Mouse (Mus musculus) forebrain, embryonic 14.5 days (tissue): ENCODE results near the gene Slc24a1. TPM values are rescaled to one million over a fixed set of nuclear protein-coding genes. Genes with fewer than 3 reads are reported as not detected.

Experiments used
- ATAC-seq: fragments of 200-750 bp; cut with Nextera tagmentation; 2 replicates; pipeline ENCODE4 v1.8.0; 2017; ENCODE audit warnings: mild to moderate bottlenecking, moderate library complexity
- DNase-seq: peaks from one replicate; pipeline ENCODE4 v3.0.0-alpha.2; 2015; ENCODE audit warnings: low spot score
- H3K27ac ChIP-seq: fragments of 300-500 bp; sonication (generic); 2 replicates; pipeline ENCODE4 v1.5.1; 2014; ENCODE audit warnings: low read depth, mild to moderate bottlenecking, control low read depth, low read length, moderate library complexity
- H3K27me3 ChIP-seq: fragments of 300-500 bp; sonication (generic); replicated peaks from 2 replicates; pipeline ENCODE4 v1.6.1; 2014; ENCODE audit warnings: low read length, control low read depth, mixed read lengths; ENCODE audit not compliant: control insufficient read depth, insufficient read depth
- H3K36me3 ChIP-seq: fragments of 300-500 bp; sonication (generic); 2 replicates; pipeline ENCODE4 v1.6.1; 2014; ENCODE audit warnings: low read length, control low read depth; ENCODE audit not compliant: control insufficient read depth, insufficient read depth
- H3K4me1 ChIP-seq: fragments of 300-500 bp; sonication (generic); 2 replicates; pipeline ENCODE4 v1.6.1; 2014; ENCODE audit warnings: antibody characterized with exemption, low read length, control low read depth; ENCODE audit not compliant: control insufficient read depth, insufficient read depth
- H3K4me2 ChIP-seq: fragments of 300-500 bp; sonication (generic); 2 replicates; pipeline ENCODE4 v1.6.1; 2014; ENCODE audit warnings: mild to moderate bottlenecking, control low read depth, low read length
- H3K4me3 ChIP-seq: fragments of 300-500 bp; sonication (generic); 2 replicates; pipeline ENCODE4 v1.5.1; 2014; ENCODE audit warnings: low read depth, low read length, control low read depth
- H3K9ac ChIP-seq: fragments of 300-500 bp; sonication (generic); 2 replicates; pipeline ENCODE4 v1.6.1; 2014; ENCODE audit warnings: mild to moderate bottlenecking, low read length, control low read depth, moderate library complexity
- H3K9me3 ChIP-seq: fragments of 300-500 bp; sonication (generic); replicated peaks from 2 replicates; pipeline ENCODE4 v1.6.1; 2016; ENCODE audit warnings: low read length, control low read depth, mixed read lengths; ENCODE audit not compliant: control insufficient read depth
- WGBS: fragments of 180-500 bp; shearing (Covaris S2); extraction: QIAGEN DNeasy Blood & Tissue Kit; methylation state at CpG from one replicate; pipeline ENCODE4 v1.1.7; 2014; 5-methylcytosine and 5-hydroxymethylcytosine counted together
- polyA plus RNA-seq: library from polyadenylated mRNA; unstranded; fragments of >200 nt; fragmentation: Nextera tagmentation; extraction: Ambion mirVana; gene quantifications from 2 replicates; pipeline ENCODE4 v1.2.1, GENCODE M21; 2014

The Slc24a1 gene
- polyA plus RNA-seq, 1 experiment from 2014 or later = 0.03 TPM

GRCm38 (mm10) chr9:64960978-64961320 lies 9.5 kb upstream of the Slc24a1 start:
- Histone ChIP-seq H3K4me1 (peaks cover 8% of the 10 kb centered on the region), H3K36me3 (peaks cover 24% of the 10 kb centered on the region), H3K27me3 (no peaks in the 10 kb centered on the region), H3K27ac (peak overlapping the region; percentile 77), H3K9me3 (no peaks in the 10 kb centered on the region), H3K9ac (peak overlapping the region; percentile 83), H3K4me3 (peak overlapping the region; percentile 61), H3K4me2 (peak overlapping the region; percentile 66)
- DNase-seq = no peak
- WGBS = 0% methylated on average over 10 of the region's 17 CpGs
- peak; percentile 81 for ATAC-seq

GRCm38 (mm10) chr9:64960117-64960977 lies 8.9 kb upstream of the Slc24a1 start, which contains the start of gene Ints14:
Gene Ints14 (plus strand): TSS chr9:64960905.
- peak within 1 kb of the TSS; percentile 83 for H3K9ac ChIP-seq
- 5% methylated on average over 29 of the region's 29 CpGs for WGBS

DNA sequence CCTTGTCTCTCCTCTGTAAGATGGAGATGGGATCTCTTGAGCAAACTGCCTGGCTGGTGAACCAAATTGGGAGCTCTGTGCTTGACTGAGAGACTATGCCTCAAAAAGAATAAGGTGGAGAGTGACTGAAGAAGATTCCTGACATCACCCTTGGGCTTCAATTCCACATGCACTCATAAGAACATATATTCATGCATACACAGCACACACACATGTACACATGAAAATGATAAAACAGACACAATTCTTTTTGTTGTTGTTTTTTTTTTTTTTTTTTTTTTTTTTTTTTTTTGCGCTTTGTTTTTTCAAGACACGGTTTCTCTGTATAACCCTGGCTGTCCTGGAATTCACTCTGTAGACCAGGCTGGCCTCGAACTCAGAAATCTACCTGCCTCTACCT lies 5.9 kb upstream of the Slc24a1 start:
- Histone ChIP-seq H3K27me3 (no peaks in the 10 kb centered on the region), H3K4me2 (no peak overlapping the region), H3K27ac (no peak overlapping the region), H3K9ac (no peak overlapping the region), H3K4me3 (no peak overlapping the region), H3K4me1 (peaks cover 8% of the 10 kb centered on the region), H3K9me3 (no peaks in the 10 kb centered on the region), H3K36me3 (no peaks in the 10 kb centered on the region)
- DNase-seq (no peak), ATAC-seq (no peak)
- WGBS = 92% methylated on average over 3 of the region's 3 CpGs

More at GRCm38 (mm10) chr9:64960117-64960977, 8.9 kb upstream of the Slc24a1 start, which contains the start of gene Ints14:
- Histone ChIP-seq H3K27ac (peak within 1 kb of the TSS; percentile 77), H3K4me2 (peak within 1 kb of the TSS; percentile 66), H3K9me3 (no peaks in the 10 kb centered on the region), H3K27me3 (no peaks in the 10 kb centered on the region), H3K4me3 (peak within 1 kb of the TSS; percentile 61), H3K36me3 (peaks cover 18% of the 10 kb centered on the region), H3K4me1 (peaks cover 8% of the 10 kb centered on the region)
- ATAC-seq (peak; percentile 98), DNase-seq (peak; percentile 97)

GRCm38 (mm10) chr9:64956337-64956736 lies 4.9 kb upstream of the Slc24a1 start:
- DNase-seq (no peak), ATAC-seq (no peak)
- Histone ChIP-seq H3K9ac (no peak overlapping the region), H3K27me3 (no peaks in the 10 kb centered on the region), H3K4me3 (no peak overlapping the region), H3K9me3 (no peaks in the 10 kb centered on the region), H3K4me2 (peak overlapping the region; percentile 23; the same call in 1 of the 2 replicates), H3K27ac (no peak overlapping the region), H3K4me1 (peaks cover 2% of the 10 kb centered on the region; the same call in 1 of the 2 replicates), H3K36me3 (no peaks in the 10 kb centered on the region)
- 20% methylated on average over 12 of the region's 12 CpGs for WGBS

- Histone ChIP-seq H3K4me2 (no peak overlapping the region), H3K4me1 (no peaks in the 10 kb centered on the region), H3K36me3 (no peaks in the 10 kb centered on the region), H3K9ac (no peak overlapping the region), H3K27ac (no peak overlapping the region), H3K9me3 (no peaks in the 10 kb centered on the region), H3K4me3 (no peak overlapping the region), H3K27me3 (no peaks in the 10 kb centered on the region)
- DNase-seq = no peak
- no peak for ATAC-seq
- 84% methylated on average over 7 of the region's 7 CpGs for WGBS
Observed at GRCm38 (mm10) chr9:64953190-64953589, 1.8 kb upstream of the Slc24a1 start.

- H3K4me3 ChIP-seq = no peak overlapping the region
- 15% methylated on average over 5 of the region's 5 CpGs for WGBS
- H3K9me3 ChIP-seq = no peaks in the 10 kb centered on the region
- no peak overlapping the region for H3K27ac ChIP-seq
- no peak overlapping the region for H3K9ac ChIP-seq
- no peak overlapping the region for H3K4me2 ChIP-seq
- H3K4me1 ChIP-seq = no peaks in the 10 kb centered on the region
- H3K36me3 ChIP-seq = no peaks in the 10 kb centered on the region
- H3K27me3 ChIP-seq = no peaks in the 10 kb centered on the region
- no peak for ATAC-seq
- no peak for DNase-seq
Observed at GRCm38 (mm10) chr9:64952055-64952454, 648 bp upstream of the Slc24a1 start.

GRCm38 (mm10) chr9:64947483-64948095 lies 3.8 kb downstream of the Slc24a1 start:
- DNase-seq (no peak), ATAC-seq (no peak)
- Histone ChIP-seq H3K9me3 (no peaks in the 10 kb centered on the region), H3K27ac (no peak overlapping the region), H3K4me2 (no peak overlapping the region), H3K4me1 (no peaks in the 10 kb centered on the region), H3K9ac (no peak overlapping the region), H3K4me3 (no peak overlapping the region), H3K27me3 (no peaks in the 10 kb centered on the region), H3K36me3 (no peaks in the 10 kb centered on the region)
- 84% methylated on average over 9 of the region's 9 CpGs for WGBS

DNA sequence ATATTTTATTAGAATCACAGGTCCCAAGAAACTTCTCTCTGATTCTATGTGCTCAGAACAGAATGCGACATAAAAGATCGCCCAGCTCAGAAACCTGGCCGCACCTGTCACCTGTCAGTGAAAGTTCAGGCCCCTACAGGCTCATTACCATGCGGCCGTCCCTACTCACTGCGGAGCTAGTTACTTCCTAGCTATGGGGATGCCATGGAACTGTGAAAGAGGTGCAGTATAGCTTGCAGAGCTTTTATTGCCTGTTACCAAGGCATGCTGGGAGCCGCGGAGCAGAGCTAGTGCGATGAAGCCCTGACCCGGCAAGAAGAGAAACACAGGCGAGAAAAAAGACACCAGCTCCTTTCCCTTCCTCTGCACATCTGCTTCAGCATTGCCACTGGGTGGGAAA lies 7.4 kb downstream of the Slc24a1 start:
- no peak overlapping the region for H3K4me2 ChIP-seq

DNA sequence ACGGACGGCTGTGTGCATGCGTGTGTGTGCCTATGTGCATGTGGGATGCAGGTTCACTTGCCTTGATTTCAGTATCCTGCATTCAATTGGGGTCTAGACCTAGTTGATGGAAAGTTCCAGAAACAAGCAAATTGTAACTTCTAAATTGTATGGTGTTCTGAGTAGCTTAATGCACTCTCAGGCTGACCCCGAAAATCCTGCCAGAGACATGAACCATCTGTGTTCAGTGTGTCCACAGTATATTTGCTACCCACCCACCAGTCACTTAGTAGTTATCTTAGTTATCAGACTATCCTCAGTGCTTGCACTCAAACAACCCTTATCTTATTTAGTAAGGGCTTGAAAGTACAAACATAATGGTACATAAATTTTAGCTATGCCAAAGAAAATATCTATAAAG lies 9.8 kb downstream of the Slc24a1 start:
- ATAC-seq (no peak), DNase-seq (no peak)
- Histone ChIP-seq H3K4me3 (no peak overlapping the region), H3K9me3 (no peaks in the 10 kb centered on the region), H3K4me1 (no peaks in the 10 kb centered on the region), H3K27ac (no peak overlapping the region), H3K36me3 (no peaks in the 10 kb centered on the region), H3K4me2 (no peak overlapping the region), H3K27me3 (no peaks in the 10 kb centered on the region), H3K9ac (no peak overlapping the region)
- 91% methylated on average over 4 of the region's 4 CpGs for WGBS

More for the DNA sequence above, 7.4 kb downstream of the Slc24a1 start:
- Histone ChIP-seq H3K4me3 (no peak overlapping the region), H3K27me3 (no peaks in the 10 kb centered on the region), H3K4me1 (no peaks in the 10 kb centered on the region), H3K36me3 (no peaks in the 10 kb centered on the region), H3K9me3 (no peaks in the 10 kb centered on the region), H3K9ac (no peak overlapping the region), H3K27ac (no peak overlapping the region)
- ATAC-seq (no peak), DNase-seq (no peak)
- 29% methylated on average over 11 of the region's 11 CpGs for WGBS
